Mouse (Mus musculus): ENCODE data around the gene Filip1l. TPM values are rescaled to one million over a fixed set of nuclear protein-coding genes. Genes with fewer than 3 reads are reported as not detected.

Gene Filip1l
- polyA plus RNA-seq, 1 experiment from 2014 or later, result 12.7 TPM

DNA sequence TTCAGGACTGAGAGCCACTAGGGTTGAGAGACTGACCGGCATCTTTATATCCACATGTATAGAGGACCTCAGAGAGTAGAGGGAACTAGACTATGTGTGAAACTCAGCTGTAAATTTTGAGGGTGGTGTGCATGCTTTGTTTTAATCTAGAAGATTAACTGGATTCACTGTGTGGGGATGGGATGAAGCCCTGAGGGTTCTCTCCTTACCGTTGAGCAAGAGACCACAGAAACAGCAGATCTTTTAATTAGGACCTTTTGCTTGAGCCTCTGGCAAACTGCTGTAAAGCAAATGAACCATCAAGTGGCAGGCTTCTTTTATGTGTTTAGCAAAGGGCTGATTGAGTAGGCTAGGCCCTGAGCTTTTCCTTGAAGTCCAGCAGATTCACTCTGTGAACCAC, 103.1 kb downstream of the Filip1l start:
- no peaks in the 10 kb centered on the region for H3K9me3 ChIP-seq
- H3K4me1 ChIP-seq, result peaks cover 10% of the 10 kb centered on the region
- 46% methylated on average over 2 of the region's 2 CpGs for WGBS
- no peak for DNase-seq (ENCODE audit: low spot score)
- H3K27me3 ChIP-seq (replicated peaks; ENCODE audit: low read depth, poor library complexity, severe bottlenecking), result no peaks in the 10 kb centered on the region
- no peak overlapping the region for H3K27ac ChIP-seq (replicated peaks)
- H3K36me3 ChIP-seq (replicated peaks), result no peaks in the 10 kb centered on the region
- no peak overlapping the region for H3K4me3 ChIP-seq

DNA sequence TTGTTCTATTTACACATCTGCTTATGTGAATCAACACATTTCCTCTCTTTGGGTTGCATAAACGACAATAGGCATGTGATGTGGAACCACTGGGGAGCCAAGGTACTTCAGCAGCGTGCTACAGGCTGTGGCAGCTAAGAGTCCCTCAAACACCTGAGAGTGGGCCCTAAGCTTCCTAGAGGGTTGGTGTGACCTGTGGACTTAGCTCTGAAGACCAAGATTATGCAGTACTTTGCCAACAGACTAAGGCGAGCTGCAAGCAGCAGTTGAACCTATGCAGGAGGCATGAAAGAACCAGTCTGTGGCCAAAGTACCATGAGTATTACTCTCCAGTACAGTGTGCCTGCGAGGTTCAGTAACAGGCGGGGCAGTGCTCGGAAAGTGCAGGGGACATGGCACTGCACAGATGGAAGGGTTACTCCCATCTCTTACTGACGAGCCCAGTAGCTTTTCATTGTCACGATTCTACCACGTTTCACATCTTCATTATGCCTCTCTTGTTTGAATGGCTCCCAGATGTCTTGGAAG, 112.6 kb downstream of the Filip1l start:
- Histone ChIP-seq H3K4me3 (no peak overlapping the region), H3K9me3 (no peaks in the 10 kb centered on the region), H3K36me3 (replicated peaks) (no peaks in the 10 kb centered on the region), H3K27me3 (replicated peaks; ENCODE audit: low read depth, poor library complexity, severe bottlenecking) (no peaks in the 10 kb centered on the region), H3K4me1 (peaks cover 10% of the 10 kb centered on the region), H3K27ac (replicated peaks) (no peak overlapping the region)
- 86% methylated on average over 9 of the region's 9 CpGs for WGBS
- no peak for DNase-seq (ENCODE audit: low spot score)

DNA sequence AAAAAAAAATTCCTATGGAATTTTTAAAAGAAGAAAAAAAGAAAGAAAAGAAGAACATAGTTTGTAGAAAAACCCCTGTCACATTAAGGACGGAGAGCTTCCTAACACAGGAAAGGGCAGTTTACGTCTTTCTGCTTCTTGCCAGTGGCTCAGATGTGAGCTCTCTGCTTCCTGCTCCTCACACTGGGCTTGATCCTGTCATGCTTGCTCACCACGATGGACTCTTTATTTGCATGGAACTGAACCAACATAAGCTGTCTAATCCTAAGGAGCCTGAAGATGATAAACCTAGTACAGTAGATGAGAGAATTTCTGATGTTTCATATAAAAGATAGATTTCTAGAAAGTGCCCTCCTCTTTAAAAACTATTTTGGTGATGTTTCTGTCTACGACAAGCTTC, 116.4 kb downstream of the Filip1l start:
- no peaks in the 10 kb centered on the region for H3K36me3 ChIP-seq (replicated peaks)
- no peaks in the 10 kb centered on the region for H3K27me3 ChIP-seq (replicated peaks; ENCODE audit: low read depth, poor library complexity, severe bottlenecking)
- H3K4me1 ChIP-seq, result peaks cover 18% of the 10 kb centered on the region
- WGBS, result 76% methylated on average over 4 of the region's 4 CpGs
- H3K4me3 ChIP-seq, result no peak overlapping the region
- no peaks in the 10 kb centered on the region for H3K9me3 ChIP-seq
- no peak for DNase-seq (ENCODE audit: low spot score)
- no peak overlapping the region for H3K27ac ChIP-seq (replicated peaks)

DNA sequence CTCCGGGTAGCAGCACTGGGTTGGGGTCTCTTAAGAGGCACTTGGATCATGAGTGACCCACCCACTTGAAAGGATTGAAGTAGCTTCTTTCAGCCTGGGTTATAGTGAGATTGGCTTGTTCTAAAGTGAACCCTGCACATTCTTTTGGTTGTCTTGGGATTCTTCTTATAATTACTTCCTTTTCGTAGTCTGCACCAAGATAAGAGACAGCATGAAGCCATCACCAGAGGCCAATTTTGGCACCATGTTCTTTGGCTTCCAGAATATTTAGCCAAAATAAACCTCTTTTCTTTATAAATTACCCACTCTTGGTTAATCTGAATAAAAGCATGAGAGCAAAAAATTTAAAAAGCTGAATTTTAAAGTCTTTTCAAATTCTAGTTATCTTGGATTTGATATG, 117.0 kb downstream of the Filip1l start:
- 79% methylated on average over 2 of the region's 2 CpGs for WGBS
- no peak overlapping the region for H3K4me3 ChIP-seq
- no peaks in the 10 kb centered on the region for H3K36me3 ChIP-seq (replicated peaks)
- H3K9me3 ChIP-seq, result no peaks in the 10 kb centered on the region
- H3K4me1 ChIP-seq, result peaks cover 18% of the 10 kb centered on the region
- H3K27ac ChIP-seq (replicated peaks), result no peak overlapping the region
- no peak for DNase-seq (ENCODE audit: low spot score)
- no peaks in the 10 kb centered on the region for H3K27me3 ChIP-seq (replicated peaks; ENCODE audit: low read depth, poor library complexity, severe bottlenecking)

GRCm38 (mm10) chr16:57470286-57470830, 117.5 kb downstream of the Filip1l start:
- no peaks in the 10 kb centered on the region for H3K36me3 ChIP-seq (replicated peaks)
- 92% methylated on average over 12 of the region's 12 CpGs for WGBS

GRCm38 (mm10) chr16:57471071-57471470, 118.2 kb downstream of the Filip1l start:
- H3K27me3 ChIP-seq (replicated peaks; ENCODE audit: low read depth, poor library complexity, severe bottlenecking), result no peaks in the 10 kb centered on the region
- H3K27ac ChIP-seq (replicated peaks), result no peak overlapping the region
- no peak for DNase-seq (ENCODE audit: low spot score)
- H3K4me3 ChIP-seq, result no peak overlapping the region
- H3K36me3 ChIP-seq (replicated peaks), result no peaks in the 10 kb centered on the region
- H3K9me3 ChIP-seq, result no peaks in the 10 kb centered on the region
- peaks cover 18% of the 10 kb centered on the region for H3K4me1 ChIP-seq

More at GRCm38 (mm10) chr16:57470286-57470830, 117.5 kb downstream of the Filip1l start:
- Histone ChIP-seq H3K27ac (replicated peaks) (no peak overlapping the region), H3K27me3 (replicated peaks; ENCODE audit: low read depth, poor library complexity, severe bottlenecking) (no peaks in the 10 kb centered on the region), H3K4me1 (peaks cover 18% of the 10 kb centered on the region), H3K9me3 (no peaks in the 10 kb centered on the region), H3K4me3 (no peak overlapping the region)
- no peak for DNase-seq (ENCODE audit: low spot score)

DNA sequence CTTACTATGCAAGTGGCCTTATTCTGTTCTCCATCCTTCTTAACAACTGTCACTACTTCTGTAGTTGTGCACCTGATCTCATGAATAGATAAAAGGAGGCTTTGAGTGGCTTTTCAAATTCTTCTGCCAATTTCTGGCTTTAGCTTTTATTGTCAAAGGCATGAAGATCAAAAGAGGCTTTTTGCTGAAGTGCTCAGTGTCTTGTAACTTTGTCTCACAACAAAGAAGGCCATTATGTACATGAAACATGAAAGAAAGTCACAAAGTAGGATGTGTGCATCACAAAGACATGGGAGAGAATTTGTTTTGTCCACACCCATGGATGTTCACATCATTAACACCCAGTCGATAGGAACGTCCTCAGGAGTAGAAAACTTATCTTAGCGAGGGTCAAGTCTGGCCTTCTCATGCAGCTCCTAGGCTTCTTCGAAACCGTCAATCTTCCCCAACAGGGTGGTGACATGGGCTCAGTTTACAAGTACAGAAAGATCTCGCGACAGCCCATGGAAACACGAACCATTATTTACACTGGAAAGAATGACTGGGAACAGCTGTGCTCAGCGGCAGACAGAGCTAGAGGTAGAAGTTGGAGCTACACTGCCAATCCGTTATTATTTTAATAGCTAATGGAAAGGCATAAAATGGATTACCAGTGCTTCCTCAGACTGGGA, 120.7 kb downstream of the Filip1l start:
- 39% methylated on average over 10 of the region's 10 CpGs for WGBS
- Histone ChIP-seq H3K4me1 (peaks cover 16% of the 10 kb centered on the region), H3K4me3 (no peak overlapping the region), H3K9me3 (no peaks in the 10 kb centered on the region), H3K36me3 (replicated peaks) (0 out of 2 replicates have a peak, but pooled peaks cover 3% of the 10 kb centered on the region), H3K27me3 (replicated peaks; ENCODE audit: low read depth, poor library complexity, severe bottlenecking) (no peaks in the 10 kb centered on the region), H3K27ac (replicated peaks) (no peak overlapping the region)
- DNase-seq (ENCODE audit: low spot score), result peak; percentile 35

DNA sequence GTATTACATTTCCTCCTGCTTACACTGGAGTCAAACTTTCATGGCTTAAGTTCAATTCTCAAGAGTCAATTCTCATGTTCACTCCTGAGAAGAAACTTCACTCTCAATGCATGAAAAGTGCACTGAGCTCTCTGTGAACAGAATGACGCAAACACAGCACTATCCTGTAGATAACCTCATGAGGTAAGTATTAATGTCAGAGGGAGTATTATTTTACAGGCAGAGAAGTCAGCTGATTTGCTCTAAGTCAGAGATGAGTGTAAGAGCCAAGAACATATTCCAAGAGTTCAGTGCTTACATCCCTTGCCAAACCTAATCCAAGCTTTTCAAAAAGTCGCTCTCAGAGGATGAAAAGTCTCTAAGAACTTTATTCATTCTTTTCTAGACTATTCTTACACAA, 125.6 kb downstream of the Filip1l start:
- Histone ChIP-seq H3K4me3 (no peak overlapping the region), H3K4me1 (peaks cover 7% of the 10 kb centered on the region; the same call in 1 of the 2 replicates), H3K9me3 (no peaks in the 10 kb centered on the region), H3K36me3 (replicated peaks) (0 out of 2 replicates have a peak, but pooled peaks cover 3% of the 10 kb centered on the region), H3K27ac (replicated peaks) (no peak overlapping the region), H3K27me3 (replicated peaks; ENCODE audit: low read depth, poor library complexity, severe bottlenecking) (no peaks in the 10 kb centered on the region)
- 94% methylated on average over 2 of the region's 2 CpGs for WGBS
- DNase-seq (ENCODE audit: low spot score), result no peak

- WGBS, result 91% methylated on average over 5 of the region's 5 CpGs
- no peak overlapping the region for H3K4me3 ChIP-seq
Measured at GRCm38 (mm10) chr16:57479776-57480175, 126.9 kb downstream of the Filip1l start.

GRCm38 (mm10) chr16:57482264-57482663, 129.4 kb downstream of the Filip1l start:
- 69% methylated on average over 6 of the region's 6 CpGs for WGBS
- H3K4me3 ChIP-seq, result no peak overlapping the region
- H3K36me3 ChIP-seq (replicated peaks), result no peaks in the 10 kb centered on the region
- H3K27me3 ChIP-seq (replicated peaks; ENCODE audit: low read depth, poor library complexity, severe bottlenecking), result no peaks in the 10 kb centered on the region
- no peaks in the 10 kb centered on the region for H3K9me3 ChIP-seq
- no peak overlapping the region for H3K27ac ChIP-seq (replicated peaks)
- no peak for DNase-seq (ENCODE audit: low spot score)
- H3K4me1 ChIP-seq, result peaks cover 9% of the 10 kb centered on the region

More at GRCm38 (mm10) chr16:57479776-57480175, 126.9 kb downstream of the Filip1l start:
- no peak for DNase-seq (ENCODE audit: low spot score)
- H3K36me3 ChIP-seq (replicated peaks), result 0 out of 2 replicates have a peak, but pooled peaks cover 3% of the 10 kb centered on the region
- H3K27me3 ChIP-seq (replicated peaks; ENCODE audit: low read depth, poor library complexity, severe bottlenecking), result no peaks in the 10 kb centered on the region
- no peak overlapping the region for H3K27ac ChIP-seq (replicated peaks)
- no peaks in the 10 kb centered on the region for H3K9me3 ChIP-seq
- H3K4me1 ChIP-seq, result no peaks in the 10 kb centered on the region

DNA sequence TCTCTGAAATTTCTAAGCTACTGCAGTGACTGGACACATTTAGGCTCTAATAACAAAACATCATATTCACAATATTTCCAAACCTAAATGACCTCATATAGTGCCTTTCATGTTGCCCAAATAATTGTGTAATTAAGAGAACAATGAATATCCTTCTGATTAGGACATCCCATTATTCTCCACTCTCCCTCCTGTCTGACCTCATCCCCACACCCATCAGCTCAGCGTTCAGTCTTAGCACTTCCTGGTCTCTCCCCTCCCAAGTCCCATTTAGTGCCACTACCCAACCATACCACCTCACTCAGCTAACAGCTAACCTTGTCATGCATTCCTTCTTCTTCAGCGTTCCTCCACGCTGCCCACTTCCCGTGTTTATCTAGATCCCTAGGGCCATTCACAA, 130.0 kb downstream of the Filip1l start:
- H3K9me3 ChIP-seq, result no peaks in the 10 kb centered on the region
- no peak overlapping the region for H3K27ac ChIP-seq (replicated peaks)
- no peaks in the 10 kb centered on the region for H3K27me3 ChIP-seq (replicated peaks; ENCODE audit: low read depth, poor library complexity, severe bottlenecking)
- DNase-seq (ENCODE audit: low spot score), result no peak
- no peak overlapping the region for H3K4me3 ChIP-seq
- 77% methylated on average over 4 of the region's 4 CpGs for WGBS
- peaks cover 10% of the 10 kb centered on the region for H3K4me1 ChIP-seq
- no peaks in the 10 kb centered on the region for H3K36me3 ChIP-seq (replicated peaks)

DNA sequence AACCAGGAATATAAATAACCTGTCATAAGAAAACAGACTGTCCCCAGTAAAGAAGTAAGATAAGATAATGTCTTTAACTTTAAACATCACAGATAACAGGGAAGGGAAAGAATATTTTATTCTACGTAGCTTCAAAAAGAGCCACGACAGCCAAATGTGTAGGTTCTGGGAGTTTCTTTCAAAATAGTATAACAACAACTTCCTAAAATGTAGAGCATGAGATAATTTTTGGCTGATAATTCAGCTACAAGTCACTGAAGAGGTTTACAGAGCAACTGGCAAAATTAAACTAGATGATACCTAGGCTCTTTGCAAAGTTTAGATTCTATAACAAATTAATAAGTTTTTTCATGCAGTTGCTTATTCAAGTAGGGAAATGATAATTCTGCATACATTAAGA, 130.6 kb downstream of the Filip1l start:
- 96% methylated on average over 2 of the region's 2 CpGs for WGBS
- Histone ChIP-seq H3K4me3 (no peak overlapping the region), H3K9me3 (no peaks in the 10 kb centered on the region), H3K36me3 (replicated peaks) (no peaks in the 10 kb centered on the region), H3K4me1 (peaks cover 12% of the 10 kb centered on the region), H3K27ac (replicated peaks) (no peak overlapping the region), H3K27me3 (replicated peaks; ENCODE audit: low read depth, poor library complexity, severe bottlenecking) (no peaks in the 10 kb centered on the region)
- DNase-seq (ENCODE audit: low spot score), result no peak
